Comparison of ENCODE assay signal across 8 mouse cellular contexts in genomic region chr15:102510590-102511284, GRCm38 (mm10). TPM values are rescaled to one million over a fixed set of nuclear protein-coding genes. Genes with fewer than 3 reads are reported as not detected.
DNase-seq lines count a peak whose midpoint lies in the region; ATAC-seq and TF ChIP-seq lines count a peak whose summit lies in the region.

No protein-coding gene starts in this region.

- H3K4me3 ChIP-seq in embryonic fibroblast, embryonic 13.5 days (ENCODE audit: insufficient read depth, low read length): peak overlapping the region; percentile 44
- peak overlapping the region; percentile 78 for H3K4me3 ChIP-seq in heart, embryonic 10.5 days
- H3K4me3 ChIP-seq in kidney, embryonic 14.5 days (ENCODE audit: low read length): peak overlapping the region; percentile 57
- H3K4me3 ChIP-seq in limb, embryonic 15.5 days: peak overlapping the region; percentile 64
- H3K4me3 ChIP-seq in midbrain, postnatal 0 days (ENCODE audit: low read depth, low read length): peak overlapping the region; percentile 64

- peak; percentile 38 for TF ChIP-seq POLR2A in embryonic fibroblast, embryonic 13.5 days (IDR thresholded peaks at IDR 0.05; ENCODE audit: low read depth, low read length)

- peak; percentile 84 for DNase-seq in A20 (ENCODE audit: low read depth, low spot score)
- DNase-seq in brain, adult 2 months (ENCODE audit: low read depth, low spot score): peak; percentile 92
- peak; percentile 97 for DNase-seq in heart, embryonic 10.5 days (ENCODE audit: low spot score)
- DNase-seq in midbrain, postnatal 0 days (ENCODE audit: low spot score): peak; percentile 95
- DNase-seq in spleen, postnatal 14 days (ENCODE audit: low spot score in 2 of 2): peak; percentile 40 to 65

- peaks cover 6% of the 10 kb centered on the region; the same call in 1 of the 2 replicates for H3K36me3 ChIP-seq in heart, embryonic 10.5 days
- H3K36me3 ChIP-seq in kidney, embryonic 14.5 days (ENCODE audit: control insufficient read depth, insufficient read depth, low read length): peaks cover 11% of the 10 kb centered on the region; the same call in 1 of the 2 replicates
- no peaks in the 10 kb centered on the region for H3K36me3 ChIP-seq in limb, embryonic 15.5 days
- peaks cover 8% of the 10 kb centered on the region; the same call in 1 of the 2 replicates for H3K36me3 ChIP-seq in midbrain, postnatal 0 days (ENCODE audit: insufficient read depth, low read length)

- TF ChIP-seq CTCF in embryonic fibroblast, embryonic 13.5 days (IDR thresholded peaks at IDR 0.05; ENCODE audit: borderline replicate concordance, insufficient read depth, low read length): no peak
- peak; percentile 20; the same call in 1 of the 2 replicates for TF ChIP-seq CTCF in midbrain, postnatal 0 days (IDR thresholded peaks at IDR 0.05)

- peak overlapping the region; percentile 73 for H3K4me2 ChIP-seq in kidney, embryonic 14.5 days (replicated peaks; ENCODE audit: low read depth, low read length)
- H3K4me2 ChIP-seq in limb, embryonic 15.5 days: peak overlapping the region; percentile 87
- H3K4me2 ChIP-seq in midbrain, postnatal 0 days (ENCODE audit: low read depth, low read length, poor library complexity, severe bottlenecking): peak overlapping the region; percentile 75

- H3K9me3 ChIP-seq in heart, embryonic 10.5 days: no peaks in the 10 kb centered on the region
- H3K9me3 ChIP-seq in kidney, embryonic 14.5 days (ENCODE audit: control insufficient read depth, low read length): no peaks in the 10 kb centered on the region
- no peaks in the 10 kb centered on the region for H3K9me3 ChIP-seq in limb, embryonic 15.5 days
- H3K9me3 ChIP-seq in midbrain, postnatal 0 days (ENCODE audit: low read length): no peaks in the 10 kb centered on the region

- peak overlapping the region; percentile 28; the same call in 1 of the 2 replicates for H3K27ac ChIP-seq in embryonic fibroblast, embryonic 13.5 days (ENCODE audit: insufficient read depth, low read length)
- H3K27ac ChIP-seq in heart, embryonic 10.5 days: peak overlapping the region; percentile 88
- H3K27ac ChIP-seq in kidney, embryonic 14.5 days (ENCODE audit: low read depth, low read length): peak overlapping the region; percentile 68
- H3K27ac ChIP-seq in limb, embryonic 15.5 days: peak overlapping the region; percentile 82
- peak overlapping the region; percentile 97 for H3K27ac ChIP-seq in midbrain, postnatal 0 days (ENCODE audit: low read depth, low read length)

- ATAC-seq in kidney, embryonic 14.5 days (ENCODE audit: low FRiP score, low TSS enrichment): peak; percentile 94
- peak; percentile 92 for ATAC-seq in limb, embryonic 15.5 days (ENCODE audit: insufficient number of reproducible peaks, low FRiP score, low TSS enrichment, low read depth)
- ATAC-seq in midbrain, postnatal 0 days (ENCODE audit: low FRiP score): peak; percentile 96

- H3K4me1 ChIP-seq in embryonic fibroblast, embryonic 13.5 days (ENCODE audit: control insufficient read depth, insufficient read depth, low read length): 0 out of 2 replicates have a peak, but pooled peaks cover 9% of the 10 kb centered on the region
- peaks cover 38% of the 10 kb centered on the region for H3K4me1 ChIP-seq in heart, embryonic 10.5 days
- peaks cover 25% of the 10 kb centered on the region for H3K4me1 ChIP-seq in kidney, embryonic 14.5 days (ENCODE audit: control insufficient read depth, insufficient read depth, low read length)
- H3K4me1 ChIP-seq in limb, embryonic 15.5 days: peaks cover 36% of the 10 kb centered on the region
- H3K4me1 ChIP-seq in midbrain, postnatal 0 days (ENCODE audit: insufficient read depth, low read length): peaks cover 21% of the 10 kb centered on the region

- H3K27me3 ChIP-seq in heart, embryonic 10.5 days (ENCODE audit: insufficient read depth, poor library complexity, severe bottlenecking): no peaks in the 10 kb centered on the region
- H3K27me3 ChIP-seq in kidney, embryonic 14.5 days (ENCODE audit: control insufficient read depth, insufficient read depth, low read length): no peaks in the 10 kb centered on the region
- no peaks in the 10 kb centered on the region for H3K27me3 ChIP-seq in limb, embryonic 15.5 days
- no peaks in the 10 kb centered on the region for H3K27me3 ChIP-seq in midbrain, postnatal 0 days (ENCODE audit: insufficient read depth, low read length)

- 2% methylated on average over 34 of the region's 34 CpGs for WGBS in heart, embryonic 10.5 days
- 3% methylated on average over 34 of the region's 34 CpGs for WGBS in kidney, embryonic 14.5 days
- 2% methylated on average over 34 of the region's 34 CpGs for WGBS in limb, embryonic 15.5 days
- 1% methylated on average over 33 of the region's 34 CpGs for WGBS in midbrain, postnatal 0 days

- H3K9ac ChIP-seq in kidney, embryonic 14.5 days (ENCODE audit: low read depth, low read length): peak overlapping the region; percentile 63
- peak overlapping the region; percentile 59 for H3K9ac ChIP-seq in limb, embryonic 15.5 days
- peak overlapping the region; percentile 82 for H3K9ac ChIP-seq in midbrain, postnatal 0 days (replicated peaks; ENCODE audit: low read length, poor library complexity, severe bottlenecking)

RNA-seq across cellular contexts. Expression of gene Map3k12, which starts 6.1 kb away (rescaled TPM):
- 19.1 and 20.9 TPM in 2 replicates for polyA plus RNA-seq in embryonic fibroblast, embryonic 13.5 days (2011; ENCODE audit: insufficient read length, low read depth, missing spikeins)
- polyA plus RNA-seq in heart, embryonic 10.5 days (2016; fragmentation: Nextera tagmentation; extraction: Ambion mirVana): 17.9 and 19.7 TPM in 2 replicates
- polyA plus RNA-seq in kidney, embryonic 14.5 days (2014; fragmentation: Nextera tagmentation; extraction: Ambion mirVana): 12.2 and 14.8 TPM in 2 replicates
- 16.7 and 17.9 TPM in 2 replicates for polyA plus RNA-seq in limb, embryonic 15.5 days (2015; fragmentation: Nextera tagmentation; extraction: Ambion mirVana)
- 73.3 and 82.1 TPM in 2 replicates for total RNA-seq in midbrain, postnatal 0 days (2014; rRNA removed)
- polyA plus RNA-seq in midbrain, postnatal 0 days (2015; fragmentation: Nextera tagmentation; extraction: Ambion mirVana): 49.7 and 50.1 TPM in 2 replicates

RNA-seq across cellular contexts. Expression of gene Gm10337, which starts 7.2 kb away (rescaled TPM):
- polyA plus RNA-seq in embryonic fibroblast, embryonic 13.5 days (2011; ENCODE audit: insufficient read length, low read depth, missing spikeins): not detected in 2 replicates
- polyA plus RNA-seq in heart, embryonic 10.5 days (2016; fragmentation: Nextera tagmentation; extraction: Ambion mirVana): not detected in 2 replicates
- not detected in 2 replicates for polyA plus RNA-seq in kidney, embryonic 14.5 days (2014; fragmentation: Nextera tagmentation; extraction: Ambion mirVana)
- polyA plus RNA-seq in limb, embryonic 15.5 days (2015; fragmentation: Nextera tagmentation; extraction: Ambion mirVana): 3.6 and 7.7 TPM in 2 replicates
- not detected in 2 replicates for total RNA-seq in midbrain, postnatal 0 days (2014; rRNA removed)
- 15.9 and 18.2 TPM in 2 replicates for polyA plus RNA-seq in midbrain, postnatal 0 days (2015; fragmentation: Nextera tagmentation; extraction: Ambion mirVana)

RNA-seq across cellular contexts. Expression of gene Tarbp2, which starts 7.3 kb away (rescaled TPM):
- 39.5 and 44.5 TPM in 2 replicates for polyA plus RNA-seq in embryonic fibroblast, embryonic 13.5 days (2011; ENCODE audit: insufficient read length, low read depth, missing spikeins)
- polyA plus RNA-seq in heart, embryonic 10.5 days (2016; fragmentation: Nextera tagmentation; extraction: Ambion mirVana): 127 and 140 TPM in 2 replicates
- polyA plus RNA-seq in kidney, embryonic 14.5 days (2014; fragmentation: Nextera tagmentation; extraction: Ambion mirVana): 80.4 and 89.1 TPM in 2 replicates
- 81.0 and 88.5 TPM in 2 replicates for polyA plus RNA-seq in limb, embryonic 15.5 days (2015; fragmentation: Nextera tagmentation; extraction: Ambion mirVana)
- 78.4 and 96.9 TPM in 2 replicates for total RNA-seq in midbrain, postnatal 0 days (2014; rRNA removed)
- 107 and 116 TPM in 2 replicates for polyA plus RNA-seq in midbrain, postnatal 0 days (2015; fragmentation: Nextera tagmentation; extraction: Ambion mirVana)

RNA-seq across cellular contexts. Expression of gene Npff, which starts 14.0 kb away (rescaled TPM):
- polyA plus RNA-seq in embryonic fibroblast, embryonic 13.5 days (2011; ENCODE audit: insufficient read length, low read depth, missing spikeins): 1.2 and 1.4 TPM in 2 replicates
- polyA plus RNA-seq in heart, embryonic 10.5 days (2016; fragmentation: Nextera tagmentation; extraction: Ambion mirVana): 0.88 and 0.99 TPM in 2 replicates
- 2.7 and 3.5 TPM in 2 replicates for polyA plus RNA-seq in kidney, embryonic 14.5 days (2014; fragmentation: Nextera tagmentation; extraction: Ambion mirVana)
- polyA plus RNA-seq in limb, embryonic 15.5 days (2015; fragmentation: Nextera tagmentation; extraction: Ambion mirVana): 2.1 and 2.7 TPM in 2 replicates
- 2.6 and 2.7 TPM in 2 replicates for total RNA-seq in midbrain, postnatal 0 days (2014; rRNA removed)
- polyA plus RNA-seq in midbrain, postnatal 0 days (2015; fragmentation: Nextera tagmentation; extraction: Ambion mirVana): 0.99 and 1.3 TPM in 2 replicates

RNA-seq across cellular contexts. Expression of gene Pcbp2, which starts 40.4 kb away (rescaled TPM):
- polyA plus RNA-seq in embryonic fibroblast, embryonic 13.5 days (2011; ENCODE audit: insufficient read length, low read depth, missing spikeins): 653 and 702 TPM in 2 replicates
- 143 and 183 TPM in 2 replicates for polyA plus RNA-seq in heart, embryonic 10.5 days (2016; fragmentation: Nextera tagmentation; extraction: Ambion mirVana)
- 305 and 373 TPM in 2 replicates for polyA plus RNA-seq in kidney, embryonic 14.5 days (2014; fragmentation: Nextera tagmentation; extraction: Ambion mirVana)
- 201 and 221 TPM in 2 replicates for polyA plus RNA-seq in limb, embryonic 15.5 days (2015; fragmentation: Nextera tagmentation; extraction: Ambion mirVana)
- 150 and 181 TPM in 2 replicates for total RNA-seq in midbrain, postnatal 0 days (2014; rRNA removed)
- polyA plus RNA-seq in midbrain, postnatal 0 days (2015; fragmentation: Nextera tagmentation; extraction: Ambion mirVana): 90.3 and 103 TPM in 2 replicates

Comparison
In these comparisons a context has a peak if more than half of its experiments do, and no peak if none do; other contexts are left out.
1. Peak in every context shown above with its lines: DNase-seq, ATAC-seq, H3K4me3 ChIP-seq and H3K27ac ChIP-seq.
2. H3K27ac ChIP-seq: peak in every context shown above with its lines; median percentile 97 in midbrain, postnatal 0 days; 88 in heart, embryonic 10.5 days; 82 in limb, embryonic 15.5 days; 68 in kidney, embryonic 14.5 days; 28 in embryonic fibroblast, embryonic 13.5 days.